Mouse (Mus musculus) thymus, postnatal 0 days (tissue): ENCODE data around the gene Tmem239. TPM values are rescaled to one million over a fixed set of nuclear protein-coding genes. Genes with fewer than 3 reads are reported as not detected.

Source experiments
- DNase-seq: peaks from one replicate; pipeline ENCODE4 v3.0.0-alpha.2; 2015; ENCODE audit warnings: low spot score
- polyA plus RNA-seq: library from polyadenylated mRNA; unstranded; fragments of >200 nt; fragmentation: Nextera tagmentation; extraction: Ambion mirVana; gene quantifications from 2 replicates; pipeline ENCODE4 v1.2.1, GENCODE M21; 2015

Tmem239 gene
- polyA plus RNA-seq, 1 experiment from 2014 or later = not detected

DNA sequence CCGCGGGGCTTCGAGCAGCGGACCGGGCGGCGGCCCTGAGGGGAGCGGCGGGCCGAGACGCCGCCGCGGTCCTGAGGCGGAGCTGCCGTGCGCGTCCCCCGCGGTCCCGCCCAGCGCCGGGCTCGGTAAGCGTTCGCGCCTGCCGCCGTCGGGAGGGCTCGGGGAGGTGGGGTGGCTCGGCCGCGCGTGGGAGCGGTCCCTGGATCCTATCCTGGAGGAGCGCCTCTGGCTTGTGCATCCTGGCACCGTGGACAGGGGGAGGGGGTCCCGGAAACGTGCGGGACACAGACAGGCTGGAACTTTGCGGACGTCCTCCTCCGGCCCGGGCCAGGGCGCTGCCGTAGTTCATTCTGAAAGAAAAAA is 44.1 kb downstream of the Tmem239 start:
- no peak for DNase-seq

GRCm38 (mm10) chr2:130451086-130451726 is 44.9 kb downstream of the Tmem239 start:
- DNase-seq = no peak

DNA sequence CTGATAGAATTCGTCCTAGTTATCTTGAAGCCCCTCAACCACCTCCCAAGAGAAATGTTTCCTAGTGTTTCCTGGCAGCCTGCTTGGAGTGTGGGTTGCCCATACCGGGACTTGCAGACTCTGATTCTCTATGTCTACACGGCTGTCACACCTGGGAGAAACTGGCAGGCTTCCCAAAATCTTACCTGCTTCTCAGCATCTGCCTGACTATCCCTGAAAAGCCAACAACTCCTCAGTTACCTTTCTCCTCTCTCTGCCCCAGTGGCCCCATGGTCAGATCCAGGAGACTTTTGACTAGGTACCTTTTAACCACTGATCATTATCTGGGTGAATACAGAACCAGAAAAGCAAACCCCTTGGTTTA is 45.4 kb downstream of the Tmem239 start:
- no peak for DNase-seq

- DNase-seq = no peak
Observed at GRCm38 (mm10) chr2:130452266-130452665, 46.0 kb downstream of the Tmem239 start.

DNA sequence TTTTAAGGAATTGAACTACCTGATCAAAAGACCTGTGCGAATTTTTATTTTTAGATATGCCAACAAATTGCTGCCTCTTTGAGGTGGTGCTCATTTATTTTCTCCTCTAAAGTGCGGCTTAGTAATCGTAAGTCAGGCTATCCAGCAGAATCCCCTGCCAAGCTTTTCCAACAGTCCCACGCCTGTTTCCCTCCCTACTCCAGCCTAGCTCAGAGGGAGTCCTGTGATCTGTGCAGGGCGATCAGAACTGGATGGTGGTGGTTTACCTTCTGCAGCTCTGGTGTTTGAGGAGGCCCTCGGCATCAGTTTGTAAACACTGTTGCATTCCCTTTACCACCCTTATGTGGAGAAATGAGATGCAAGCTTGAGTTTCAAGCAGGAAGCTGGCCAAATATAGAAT is 47.1 kb downstream of the Tmem239 start:
- DNase-seq = no peak

DNA sequence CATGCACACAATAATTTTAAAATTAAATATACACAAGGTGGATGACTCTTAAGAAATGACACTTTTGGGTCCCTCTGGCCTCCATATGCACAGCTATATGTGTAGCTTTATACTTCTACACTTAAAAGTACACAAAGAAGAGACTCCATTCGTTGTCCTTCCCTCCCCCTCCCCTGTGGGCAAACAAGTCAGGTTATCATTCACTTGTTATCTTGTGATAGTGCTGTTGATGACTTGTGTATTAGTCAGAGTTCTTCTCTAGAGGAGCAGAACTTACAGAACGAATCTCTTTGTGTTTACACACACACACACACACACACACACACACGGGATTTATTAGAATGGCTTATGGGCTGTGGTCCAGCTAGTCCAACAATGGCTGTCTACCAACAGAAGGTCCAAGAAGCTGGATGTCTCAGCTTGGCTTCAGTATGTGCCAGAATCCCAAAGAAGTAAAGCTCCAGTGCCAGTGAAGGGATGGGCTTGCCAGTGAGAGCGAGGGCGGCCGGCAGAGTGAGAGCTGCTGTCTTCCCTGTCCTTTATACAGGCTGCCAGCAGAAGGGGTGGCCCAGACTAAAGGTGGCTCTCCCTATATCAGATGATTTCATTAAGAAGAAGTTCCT is 48.6 kb downstream of the Tmem239 start:
- no peak for DNase-seq

Other genes starting within 250 kb of the Tmem239 start
- gene Snrpb, start 227.1 kb upstream of the Tmem239 start, polyA plus RNA-seq = 686 and 699 TPM in 2 replicates
- gene Tmc2, start 211.3 kb upstream of the Tmem239 start, polyA plus RNA-seq = 0.05 TPM in 1 of 2 replicates, not detected in the other
- gene Nop56, start 132.0 kb upstream of the Tmem239 start, polyA plus RNA-seq = 322 and 360 TPM in 2 replicates
- gene Idh3b, start 121.9 kb upstream of the Tmem239 start, polyA plus RNA-seq = 134 and 146 TPM in 2 replicates
- gene Ebf4, start 111.3 kb upstream of the Tmem239 start, polyA plus RNA-seq = 0.12 and 0.15 TPM in 2 replicates
- gene Cpxm1, start 8.9 kb upstream of the Tmem239 start, polyA plus RNA-seq = 4.8 and 4.9 TPM in 2 replicates
- not detected in 2 replicates for gene Gm28372, start 1.2 kb upstream of the Tmem239 start, polyA plus RNA-seq
- not detected in 2 replicates for gene 1700020A23Rik, start 1.2 kb upstream of the Tmem239 start, polyA plus RNA-seq
- gene Vps16, start 17.9 kb downstream of the Tmem239 start, polyA plus RNA-seq = 97.7 and 101 TPM in 2 replicates
- gene Pced1a, start 18.2 kb downstream of the Tmem239 start, polyA plus RNA-seq = 6.5 and 8.0 TPM in 2 replicates
- gene Ptpra, start 43.8 kb downstream of the Tmem239 start, polyA plus RNA-seq = 73.8 and 85.4 TPM in 2 replicates
- 140 and 150 TPM in 2 replicates for gene Mrps26, start 157.3 kb downstream of the Tmem239 start, polyA plus RNA-seq
- 0.55 and 1.3 TPM in 2 replicates for gene Oxt, start 169.7 kb downstream of the Tmem239 start, polyA plus RNA-seq
- gene Avp, start 176.1 kb downstream of the Tmem239 start, polyA plus RNA-seq = 1.6 and 2.7 TPM in 2 replicates
- 13.6 and 16.7 TPM in 2 replicates for gene Fastkd5, start 223.5 kb downstream of the Tmem239 start, polyA plus RNA-seq
- 8.6 and 9.3 TPM in 2 replicates for gene Ubox5, start 223.6 kb downstream of the Tmem239 start, polyA plus RNA-seq
- 0.55 and 0.58 TPM in 2 replicates for gene Lzts3, start 236.3 kb downstream of the Tmem239 start, polyA plus RNA-seq